Mouse (Mus musculus) right cerebral cortex, postnatal 10 days (tissue): ENCODE results near the gene Crabp2.

Experiments
- DNase-seq, 2 experiments: peaks; one replicate each; pipeline ENCODE4 v3.0.0; 2021; ENCODE audit warnings: low spot score in 2 of 2

Crabp2 gene

GRCm38 (mm10) chr3:87927452-87927851, 21.0 kb upstream of the Crabp2 start:
- no peak for DNase-seq

GRCm38 (mm10) chr3:87929341-87930077, 19.0 kb upstream of the Crabp2 start:
- DNase-seq, result no peak

- DNase-seq, result peak; percentile 99
Measured at GRCm38 (mm10) chr3:87930078-87930795, 18.2 kb upstream of the Crabp2 start, which contains the start of the genes Isg20l2 and Rrnad1. Isg20l2 (plus strand) TSS chr3:87930314. Rrnad1 (minus strand) TSS chr3:87930717.

- DNase-seq, result no peak
Measured at GRCm38 (mm10) chr3:87934026-87934425, 14.4 kb upstream of the Crabp2 start.

GRCm38 (mm10) chr3:87934501-87934900, 14.0 kb upstream of the Crabp2 start:
- DNase-seq, result no peak

- DNase-seq, result no peak
Measured at GRCm38 (mm10) chr3:87935201-87935600, 13.3 kb upstream of the Crabp2 start.

DNA sequence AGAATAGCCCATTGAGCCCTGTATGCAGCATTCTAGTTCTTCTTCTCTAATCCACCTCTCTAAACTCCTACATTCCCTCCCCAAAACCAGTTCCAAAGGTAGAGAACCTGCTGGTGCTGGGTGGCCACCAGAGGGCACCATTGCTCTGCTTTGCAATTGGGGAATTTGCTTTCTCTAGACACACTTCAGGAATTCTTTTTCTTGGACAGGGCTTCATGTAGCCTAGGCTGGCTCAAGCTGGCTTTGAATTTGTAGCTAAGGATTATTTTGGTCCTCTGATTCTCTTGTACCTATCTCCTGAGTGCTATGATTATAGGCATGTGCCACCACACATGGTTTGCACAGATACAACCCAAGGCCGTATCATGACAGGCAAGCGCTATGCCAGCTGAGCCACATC, 12.7 kb upstream of the Crabp2 start:
- peak; percentile 74 to 90 for DNase-seq

GRCm38 (mm10) chr3:87940611-87941010, 7.9 kb upstream of the Crabp2 start:
- no peak for DNase-seq

GRCm38 (mm10) chr3:87942471-87942870, 6.0 kb upstream of the Crabp2 start:
- no peak for DNase-seq

GRCm38 (mm10) chr3:87943586-87943985, 4.9 kb upstream of the Crabp2 start:
- DNase-seq, result no peak

DNA sequence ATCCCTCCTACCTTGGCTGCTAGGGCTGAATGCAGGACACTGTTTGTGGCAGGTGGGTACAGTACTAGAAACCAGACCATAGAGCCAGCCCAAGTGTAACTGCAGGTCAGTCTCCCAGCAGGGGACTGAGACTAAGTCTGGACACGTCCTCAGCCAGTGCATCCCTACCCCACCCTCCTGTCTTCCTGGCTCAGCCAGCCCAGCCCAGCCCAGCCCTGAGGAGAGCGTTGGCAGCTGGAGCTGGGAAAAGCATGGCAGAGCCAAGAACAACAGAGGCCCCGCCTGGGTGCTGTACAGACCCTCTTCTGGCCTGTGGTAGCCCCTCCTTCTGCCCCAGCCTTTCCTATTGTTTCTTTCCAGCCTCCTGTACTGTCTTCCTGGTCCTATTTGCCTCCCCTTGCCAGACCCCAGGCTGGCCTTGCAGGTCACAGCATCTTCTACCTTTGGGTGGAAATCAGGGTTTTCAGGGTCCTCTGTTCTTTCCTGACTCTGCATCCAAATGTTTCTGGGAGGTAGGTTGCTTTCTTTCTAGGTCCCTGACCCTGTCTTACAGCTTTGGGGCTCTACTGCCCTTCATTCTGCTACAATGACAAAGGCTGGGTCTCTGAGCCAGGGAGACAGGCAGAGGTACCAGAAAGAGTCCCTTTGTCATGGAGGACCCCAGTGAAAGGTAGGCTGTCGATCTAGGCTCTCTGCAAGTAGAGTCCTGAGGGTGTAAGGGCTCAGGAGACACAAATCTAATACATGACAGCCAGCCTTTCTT, 3.4 kb upstream of the Crabp2 start:
- DNase-seq, result no peak

DNA sequence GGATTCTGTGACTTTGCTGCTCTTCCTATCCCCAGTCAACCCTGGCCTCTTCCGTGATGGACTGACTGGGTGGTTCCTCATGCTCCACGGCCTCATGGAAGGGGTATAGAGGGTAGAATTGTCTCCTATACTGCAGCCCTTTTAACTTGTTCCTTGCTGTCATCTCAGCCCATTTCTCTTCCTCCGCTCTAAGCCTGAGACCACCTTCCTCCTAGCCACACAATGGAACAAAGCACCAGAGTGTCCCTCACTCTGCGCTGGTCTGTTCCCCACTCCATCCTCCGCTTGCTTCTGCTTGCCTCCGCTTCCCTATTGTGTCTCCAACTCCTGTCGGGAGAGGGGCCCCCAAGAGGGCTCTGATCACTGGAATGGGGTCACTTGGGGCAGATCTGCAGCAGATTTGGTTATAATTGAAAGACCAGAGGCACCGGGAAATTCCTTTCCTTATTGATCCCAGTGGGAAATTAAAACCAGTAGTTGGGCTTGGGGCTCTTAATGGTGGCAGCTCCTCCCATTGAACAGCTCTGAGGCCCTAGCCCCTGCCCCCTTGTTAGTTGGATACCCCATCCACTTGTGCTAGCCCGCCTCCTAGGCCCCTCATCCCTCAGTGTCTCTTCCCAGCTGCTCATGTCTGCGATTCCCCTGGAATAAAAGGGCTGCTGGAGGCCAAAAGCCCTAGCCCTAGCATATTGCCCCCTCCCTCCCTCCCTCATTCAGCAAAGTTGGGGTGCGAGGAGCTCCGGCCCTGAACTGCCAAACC, 2.5 kb upstream of the Crabp2 start:
- no peak for DNase-seq

- DNase-seq, result no peak
Measured at GRCm38 (mm10) chr3:87946541-87946860, 2.0 kb upstream of the Crabp2 start.

- DNase-seq, result no peak
Measured at GRCm38 (mm10) chr3:87947056-87947810, 1.2 kb upstream of the Crabp2 start.

- DNase-seq, result no peak
Measured at GRCm38 (mm10) chr3:87947811-87948199, 661 bp upstream of the Crabp2 start.

DNA sequence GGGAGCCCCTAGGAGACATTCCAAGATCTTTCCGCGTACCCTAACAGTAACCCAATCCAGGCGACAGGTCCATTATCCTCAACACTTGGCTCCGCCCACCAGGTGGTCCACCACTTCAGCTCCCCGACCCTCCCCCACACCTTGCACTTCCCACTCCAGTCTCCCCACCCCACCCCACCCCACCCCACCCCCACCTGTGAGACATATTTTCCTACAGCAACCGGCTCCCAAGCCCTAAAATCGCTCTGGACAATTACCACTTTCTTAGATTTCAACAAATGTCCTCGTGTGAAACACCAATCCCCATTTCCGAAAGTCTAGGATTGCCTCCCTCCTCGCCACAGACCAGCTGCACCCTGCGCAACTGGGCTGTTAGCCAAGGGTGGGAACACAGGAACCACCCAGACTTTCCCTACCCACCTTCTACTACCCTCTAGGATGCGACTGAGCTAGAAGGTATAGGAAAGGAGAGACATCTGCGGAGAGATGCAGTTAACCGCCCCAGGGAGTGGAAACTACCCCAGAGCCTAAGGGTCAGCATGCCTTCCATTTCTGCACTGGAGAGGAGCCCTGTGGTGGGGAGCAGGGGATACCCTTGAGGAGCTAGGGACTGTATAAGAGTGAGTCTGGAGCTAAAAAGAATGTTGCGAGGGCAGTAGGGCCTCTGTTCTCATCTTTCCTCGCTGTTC, 944 bp downstream of the Crabp2 start:
- no peak for DNase-seq

- no peak for DNase-seq
Measured at GRCm38 (mm10) chr3:87949955-87950515, 1.6 kb downstream of the Crabp2 start.

GRCm38 (mm10) chr3:87951946-87952345, 3.5 kb downstream of the Crabp2 start:
- DNase-seq, result no peak

- DNase-seq, result no peak
Measured at GRCm38 (mm10) chr3:87952440-87952839, 4.0 kb downstream of the Crabp2 start.

- no peak for DNase-seq
Measured at GRCm38 (mm10) chr3:87958056-87958455, 9.6 kb downstream of the Crabp2 start.
